Mouse (Mus musculus) A20 (cell line): Measurements from ENCODE around the gene Cyp2c23.

Experiments used
- DNase-seq: peaks from one replicate; pipeline ENCODE4 v3.0.0-alpha.2; 2011; ENCODE audit warnings: low read depth, low spot score

Gene Cyp2c23

GRCm38 (mm10) chr19:44024921-44025585, 4.0 kb downstream of the Cyp2c23 start:
- DNase-seq = no peak

- DNase-seq = peak; percentile 35
Observed at GRCm38 (mm10) chr19:44023066-44023465, 5.9 kb downstream of the Cyp2c23 start.

GRCm38 (mm10) chr19:44021502-44021901, 7.5 kb downstream of the Cyp2c23 start:
- no peak for DNase-seq

- no peak for DNase-seq
Observed at GRCm38 (mm10) chr19:44019739-44020138, 9.3 kb downstream of the Cyp2c23 start.

GRCm38 (mm10) chr19:44013862-44014261, 15.1 kb downstream of the Cyp2c23 start:
- DNase-seq = no peak

GRCm38 (mm10) chr19:44008784-44009183, 20.2 kb downstream of the Cyp2c23 start:
- DNase-seq = no peak

- no peak for DNase-seq
Observed at GRCm38 (mm10) chr19:44007186-44007585, 21.8 kb downstream of the Cyp2c23 start.

- peak; percentile 33 for DNase-seq
Observed at GRCm38 (mm10) chr19:44005025-44005424, 24.0 kb downstream of the Cyp2c23 start.

- DNase-seq = no peak
Observed at GRCm38 (mm10) chr19:44004261-44004660, 24.7 kb downstream of the Cyp2c23 start.

GRCm38 (mm10) chr19:44000720-44001119, 28.3 kb downstream of the Cyp2c23 start:
- no peak for DNase-seq

GRCm38 (mm10) chr19:44000061-44000460, 28.9 kb downstream of the Cyp2c23 start:
- no peak for DNase-seq

GRCm38 (mm10) chr19:43998802-43999527, 30.0 kb downstream of the Cyp2c23 start:
- no peak for DNase-seq

GRCm38 (mm10) chr19:43998101-43998500, 30.9 kb downstream of the Cyp2c23 start:
- no peak for DNase-seq

- DNase-seq = no peak
Observed at GRCm38 (mm10) chr19:43995427-43995826, 33.6 kb downstream of the Cyp2c23 start.

GRCm38 (mm10) chr19:43992464-43992863, 36.5 kb downstream of the Cyp2c23 start:
- DNase-seq = no peak

GRCm38 (mm10) chr19:43990362-43990761, 38.6 kb downstream of the Cyp2c23 start:
- no peak for DNase-seq

- DNase-seq = no peak
Observed at GRCm38 (mm10) chr19:43986069-43986794, 42.8 kb downstream of the Cyp2c23 start, which contains the start of gene Cpn1. Gene Cpn1 (minus strand): TSS chr19:43986556.

GRCm38 (mm10) chr19:43981992-43982391, 47.0 kb downstream of the Cyp2c23 start:
- DNase-seq = no peak

GRCm38 (mm10) chr19:43980711-43981110, 48.3 kb downstream of the Cyp2c23 start:
- no peak for DNase-seq

GRCm38 (mm10) chr19:43977799-43978198, 51.2 kb downstream of the Cyp2c23 start:
- no peak for DNase-seq

GRCm38 (mm10) chr19:43976661-43977060, 52.3 kb downstream of the Cyp2c23 start:
- DNase-seq = no peak

GRCm38 (mm10) chr19:43974221-43974620, 54.8 kb downstream of the Cyp2c23 start:
- no peak for DNase-seq
